Mouse (Mus musculus) lung, embryonic 16.5 days (tissue): ENCODE measurements at regions not wholly inside any gene's neighbourhood (a gene's known extent, or its start where the extent isn't known, plus 50 kb on each side); places are given as distances from the start of the nearest gene placed in this dataset.
A peak's percentile ranks its signal among the peaks of the same experiment; 100 is the strongest.

Source experiments
- ATAC-seq: fragments of 200-750 bp; cut with Nextera tagmentation; 2 replicates; pipeline ENCODE4 v1.8.0; 2017; ENCODE audit warnings: low read depth, mild to moderate bottlenecking, moderate library complexity
- H3K27ac ChIP-seq: fragments of 300-500 bp; sonication (generic); 2 replicates; pipeline ENCODE4 v1.5.1; 2014; ENCODE audit warnings: mild to moderate bottlenecking, control low read depth, low read length
- H3K27me3 ChIP-seq: fragments of 300-500 bp; sonication (generic); 2 replicates; pipeline ENCODE4 v1.6.1; 2014; ENCODE audit warnings: low read depth, low read length, mixed read lengths; ENCODE audit not compliant: control insufficient read depth, insufficient read depth
- H3K36me3 ChIP-seq: fragments of 300-500 bp; sonication (generic); 2 replicates; pipeline ENCODE4 v1.6.1; 2014; ENCODE audit warnings: low read length; ENCODE audit not compliant: control insufficient read depth, insufficient read depth
- H3K4me1 ChIP-seq: fragments of 300-500 bp; sonication (generic); replicated peaks from 2 replicates; pipeline ENCODE4 v1.6.1; 2014; ENCODE audit warnings: low read length, mixed read lengths; ENCODE audit not compliant: control insufficient read depth, insufficient read depth
- H3K4me2 ChIP-seq: fragments of 300-500 bp; sonication (generic); 2 replicates; pipeline ENCODE4 v1.6.1; 2014; ENCODE audit warnings: low read depth, low read length, control low read depth
- H3K4me3 ChIP-seq: fragments of 300-500 bp; sonication (generic); 2 replicates; pipeline ENCODE4 v1.5.1; 2014; ENCODE audit warnings: mild to moderate bottlenecking, low read length, control low read depth
- H3K9ac ChIP-seq: fragments of 300-500 bp; sonication (generic); 2 replicates; pipeline ENCODE4 v1.6.1; 2014; ENCODE audit warnings: low read length, control low read depth
- H3K9me3 ChIP-seq: fragments of 300-500 bp; sonication (generic); 2 replicates; pipeline ENCODE4 v1.6.1; 2016; ENCODE audit warnings: low read length; ENCODE audit not compliant: control insufficient read depth
- WGBS: fragments of 180-500 bp; shearing (Covaris S2); extraction: QIAGEN DNeasy Blood & Tissue Kit; methylation state at CpG from one replicate; pipeline ENCODE4 v1.1.7; 2014; 5-methylcytosine and 5-hydroxymethylcytosine counted together

DNA sequence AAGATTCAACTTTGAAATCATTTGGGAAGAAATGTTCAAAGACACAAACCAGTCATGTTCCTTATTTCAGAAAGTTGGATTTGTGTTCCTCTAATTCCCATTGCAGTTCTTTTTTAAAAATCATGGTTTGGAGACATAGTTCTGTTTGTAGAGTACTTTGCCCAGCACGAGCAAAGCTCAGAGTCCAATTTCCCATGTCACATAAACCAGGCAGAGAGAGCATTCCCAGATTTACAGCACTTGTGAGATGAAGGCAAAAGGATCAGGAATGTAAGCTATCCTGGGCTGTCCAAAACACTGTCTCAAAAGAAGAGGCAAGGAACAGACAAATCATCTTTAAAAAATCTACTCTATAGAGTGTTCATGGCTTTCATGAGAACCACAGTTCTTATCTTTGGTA, 303.3 kb upstream of the Robo2 start:
- Histone ChIP-seq H3K27me3 (no peaks in the 10 kb centered on the region), H3K4me2 (no peak overlapping the region), H3K36me3 (no peaks in the 10 kb centered on the region), H3K4me3 (no peak overlapping the region), H3K4me1 (no peaks in the 10 kb centered on the region), H3K9me3 (no peaks in the 10 kb centered on the region), H3K27ac (no peak overlapping the region), H3K9ac (no peak overlapping the region)
- 55% methylated on average over 1 of the region's 1 CpGs for WGBS
- no peak for ATAC-seq

DNA sequence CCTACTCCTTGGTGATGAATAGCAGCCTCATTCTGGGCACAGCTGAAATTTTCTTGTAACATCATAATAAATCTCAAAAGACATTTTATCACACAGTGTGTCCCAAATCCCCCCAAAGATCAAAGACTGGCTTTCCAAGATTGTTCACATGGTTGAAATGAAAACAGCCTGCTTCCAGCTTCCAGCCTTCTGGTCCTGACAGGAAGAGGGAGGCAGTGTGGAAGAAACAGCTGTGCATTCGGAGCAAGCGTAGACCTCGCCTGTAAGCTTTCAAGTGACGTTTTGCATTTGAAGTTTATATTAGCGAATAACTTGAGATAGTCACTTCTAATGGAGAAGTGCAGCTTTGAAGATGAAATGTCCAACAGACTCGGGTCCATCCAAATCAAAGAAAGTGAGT, 300.9 kb upstream of the Robo2 start:
- H3K36me3 ChIP-seq, result no peaks in the 10 kb centered on the region
- H3K9ac ChIP-seq, result no peak overlapping the region
- H3K4me1 ChIP-seq, result no peaks in the 10 kb centered on the region
- no peaks in the 10 kb centered on the region for H3K9me3 ChIP-seq
- no peaks in the 10 kb centered on the region for H3K27me3 ChIP-seq
- no peak overlapping the region for H3K4me3 ChIP-seq
- peak; percentile 76 for ATAC-seq
- no peak overlapping the region for H3K27ac ChIP-seq
- 24% methylated on average over 6 of the region's 6 CpGs for WGBS
- H3K4me2 ChIP-seq, result no peak overlapping the region

DNA sequence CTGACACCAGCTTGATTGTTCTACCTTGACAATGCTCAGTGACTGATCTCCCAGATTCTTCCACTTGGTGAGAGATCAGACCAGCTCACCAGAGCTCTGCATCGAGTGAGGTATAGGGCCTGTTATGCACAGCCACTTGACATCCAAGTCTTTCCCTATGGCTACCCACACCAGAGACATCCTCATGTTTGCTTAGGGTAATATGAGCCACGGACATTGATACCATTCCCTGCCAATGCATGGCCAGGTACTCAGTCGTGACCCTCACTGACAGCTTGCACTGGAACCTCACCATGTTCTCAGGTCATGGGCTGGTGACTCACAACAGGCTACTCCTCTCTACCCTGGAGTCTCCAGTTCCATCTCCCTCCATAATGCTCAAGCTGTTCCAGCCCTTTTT, 290.4 kb upstream of the Robo2 start:
- H3K4me1 ChIP-seq, result no peaks in the 10 kb centered on the region
- no peak overlapping the region for H3K27ac ChIP-seq
- ATAC-seq, result no peak
- H3K27me3 ChIP-seq, result no peaks in the 10 kb centered on the region
- 63% methylated on average over 3 of the region's 3 CpGs for WGBS
- no peaks in the 10 kb centered on the region for H3K36me3 ChIP-seq
- no peaks in the 10 kb centered on the region for H3K9me3 ChIP-seq
- H3K4me3 ChIP-seq, result no peak overlapping the region
- H3K4me2 ChIP-seq, result no peak overlapping the region
- no peak overlapping the region for H3K9ac ChIP-seq

DNA sequence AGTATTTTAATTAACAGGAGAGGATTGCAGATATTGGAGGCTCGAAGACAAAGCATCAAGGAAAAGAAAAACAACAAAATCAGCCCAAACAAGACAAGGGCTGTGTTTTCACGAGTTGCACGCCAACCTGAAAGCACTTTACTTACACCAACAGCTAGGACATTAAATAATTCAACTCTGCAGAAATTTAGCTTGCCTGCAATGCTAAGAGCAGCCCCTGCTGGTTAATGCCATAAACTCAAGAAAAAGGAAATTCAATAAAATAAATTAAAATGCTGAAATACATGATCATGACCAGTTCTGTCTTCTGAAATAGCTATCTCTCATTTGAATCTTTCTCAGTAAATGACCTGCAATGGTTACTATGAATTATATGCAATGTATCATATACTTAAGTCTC, 271.7 kb upstream of the Robo2 start:
- H3K4me3 ChIP-seq, result no peak overlapping the region
- no peak for ATAC-seq
- no peak overlapping the region for H3K4me2 ChIP-seq
- no peaks in the 10 kb centered on the region for H3K27me3 ChIP-seq
- H3K27ac ChIP-seq, result no peak overlapping the region
- H3K9me3 ChIP-seq, result no peaks in the 10 kb centered on the region
- no peaks in the 10 kb centered on the region for H3K4me1 ChIP-seq
- 19% methylated on average over 3 of the region's 3 CpGs for WGBS
- no peaks in the 10 kb centered on the region for H3K36me3 ChIP-seq
- H3K9ac ChIP-seq, result no peak overlapping the region

DNA sequence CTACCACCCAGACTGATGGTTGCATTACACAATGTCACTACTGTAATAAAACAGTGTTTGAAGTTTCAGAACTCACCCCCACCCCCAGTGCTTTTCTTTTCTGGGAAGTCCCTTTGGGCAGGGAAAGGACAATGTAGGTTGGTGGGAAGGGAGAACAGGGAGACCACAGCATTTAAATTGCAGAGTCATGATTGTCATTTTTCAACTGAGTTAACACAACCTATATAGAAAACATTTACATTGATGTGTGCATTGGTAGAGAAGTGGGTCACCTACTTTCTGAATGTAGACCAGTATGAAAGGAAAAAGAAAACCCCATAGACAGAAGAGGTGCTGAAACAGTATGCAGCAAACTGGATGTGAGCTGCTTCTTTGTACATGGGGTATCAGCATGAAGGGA, 264.0 kb upstream of the Robo2 start:
- no peak for ATAC-seq
- no peak overlapping the region for H3K27ac ChIP-seq
- no peaks in the 10 kb centered on the region for H3K36me3 ChIP-seq
- H3K9ac ChIP-seq, result no peak overlapping the region
- no peaks in the 10 kb centered on the region for H3K4me1 ChIP-seq
- no peak overlapping the region for H3K4me3 ChIP-seq
- H3K4me2 ChIP-seq, result no peak overlapping the region
- H3K9me3 ChIP-seq, result no peaks in the 10 kb centered on the region
- H3K27me3 ChIP-seq, result no peaks in the 10 kb centered on the region

DNA sequence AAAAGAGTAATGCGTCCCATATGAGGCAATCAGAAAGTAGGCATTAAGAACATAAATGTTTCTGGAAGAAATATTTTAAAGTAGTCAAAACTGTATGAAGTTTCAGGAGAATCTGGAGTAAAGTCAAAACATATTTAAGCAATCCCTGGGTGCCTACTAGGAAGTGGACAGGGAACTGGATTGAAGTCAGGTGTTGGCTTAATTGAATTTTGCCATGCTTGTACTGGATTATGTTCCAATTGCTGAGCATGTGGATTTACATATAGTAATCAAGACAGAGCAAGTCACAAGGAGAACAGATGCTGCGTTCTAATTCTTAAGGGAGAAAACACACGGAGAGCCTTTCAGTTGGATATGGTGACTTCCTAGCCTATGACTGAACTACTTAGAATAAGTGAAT, 259.8 kb upstream of the Robo2 start:
- H3K4me2 ChIP-seq, result no peak overlapping the region
- H3K9me3 ChIP-seq, result no peaks in the 10 kb centered on the region
- no peak for ATAC-seq
- H3K27ac ChIP-seq, result no peak overlapping the region
- WGBS, result 89% methylated on average over 3 of the region's 3 CpGs
- no peaks in the 10 kb centered on the region for H3K27me3 ChIP-seq
- H3K9ac ChIP-seq, result no peak overlapping the region
- H3K36me3 ChIP-seq, result no peaks in the 10 kb centered on the region
- no peaks in the 10 kb centered on the region for H3K4me1 ChIP-seq
- H3K4me3 ChIP-seq, result no peak overlapping the region

DNA sequence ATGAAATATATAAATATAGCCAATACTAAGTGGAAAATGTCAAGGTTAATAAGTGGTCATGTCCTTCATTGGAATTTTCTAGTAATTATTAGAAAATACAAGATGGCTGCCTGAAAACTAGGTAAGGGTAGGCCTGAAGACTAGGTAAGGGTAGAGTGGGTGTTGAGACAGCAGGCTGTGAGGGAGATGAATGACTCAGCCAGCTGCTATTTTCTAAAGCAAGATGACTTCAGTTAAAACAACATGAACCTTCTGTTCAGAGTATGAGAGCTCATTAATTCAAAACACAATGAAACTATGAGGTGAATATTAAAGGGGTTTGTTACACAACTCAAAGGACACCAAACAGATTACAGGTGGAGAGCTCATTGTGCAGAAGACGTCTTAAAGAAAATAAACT, 252.7 kb upstream of the Robo2 start:
- Histone ChIP-seq H3K4me3 (no peak overlapping the region), H3K36me3 (no peaks in the 10 kb centered on the region), H3K9ac (no peak overlapping the region), H3K4me1 (no peaks in the 10 kb centered on the region), H3K27ac (no peak overlapping the region), H3K9me3 (no peaks in the 10 kb centered on the region), H3K4me2 (no peak overlapping the region), H3K27me3 (no peaks in the 10 kb centered on the region)
- ATAC-seq, result no peak
- 51% methylated on average over 1 of the region's 1 CpGs for WGBS

DNA sequence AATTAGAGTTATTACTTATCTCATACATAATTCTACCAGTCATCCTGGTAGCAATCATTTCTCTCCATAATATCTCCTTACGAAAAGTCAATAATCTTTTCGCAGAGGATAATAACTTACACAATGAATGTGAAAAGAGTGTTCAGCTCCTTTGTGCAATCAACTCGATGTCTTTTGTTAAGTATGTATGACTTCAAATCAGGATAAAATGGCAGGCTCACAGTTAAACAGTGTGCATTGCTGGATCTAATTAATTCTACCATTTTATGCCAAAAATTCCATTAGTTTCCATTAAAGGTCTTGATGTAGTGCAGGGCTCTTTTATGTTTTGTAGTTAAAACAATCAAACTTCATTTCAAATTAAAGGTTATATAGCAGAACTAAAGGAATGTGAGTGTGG, 239.6 kb upstream of the Robo2 start:
- H3K4me1 ChIP-seq, result no peaks in the 10 kb centered on the region
- no peak overlapping the region for H3K9ac ChIP-seq
- H3K27me3 ChIP-seq, result no peaks in the 10 kb centered on the region
- no peaks in the 10 kb centered on the region for H3K36me3 ChIP-seq
- 76% methylated on average over 3 of the region's 3 CpGs for WGBS
- H3K27ac ChIP-seq, result no peak overlapping the region
- no peak for ATAC-seq
- no peak overlapping the region for H3K4me3 ChIP-seq
- no peaks in the 10 kb centered on the region for H3K9me3 ChIP-seq
- H3K4me2 ChIP-seq, result no peak overlapping the region

DNA sequence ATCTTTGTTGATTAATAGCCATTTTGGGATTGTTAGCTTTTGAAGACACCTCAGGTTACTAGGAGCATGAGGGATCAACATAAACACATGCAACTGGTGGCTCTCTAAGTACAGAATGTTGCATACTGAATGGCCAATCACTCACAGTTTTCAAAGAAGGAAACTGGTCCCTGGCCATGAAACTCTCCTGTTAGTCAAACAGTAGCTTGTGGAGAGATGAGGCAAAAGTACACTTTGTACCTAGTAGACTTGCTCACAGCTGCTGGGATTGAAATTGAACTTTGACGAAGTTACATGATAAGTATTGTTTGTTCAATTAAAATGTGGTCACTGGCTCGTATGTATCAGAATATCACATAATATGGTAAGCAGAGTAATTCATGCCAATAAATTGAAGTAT, 237.6 kb upstream of the Robo2 start:
- Histone ChIP-seq H3K4me2 (no peak overlapping the region), H3K36me3 (no peaks in the 10 kb centered on the region), H3K9me3 (no peaks in the 10 kb centered on the region), H3K27ac (no peak overlapping the region), H3K4me1 (no peaks in the 10 kb centered on the region), H3K4me3 (no peak overlapping the region), H3K27me3 (no peaks in the 10 kb centered on the region), H3K9ac (no peak overlapping the region)
- no peak for ATAC-seq
- 75% methylated on average over 2 of the region's 2 CpGs for WGBS

DNA sequence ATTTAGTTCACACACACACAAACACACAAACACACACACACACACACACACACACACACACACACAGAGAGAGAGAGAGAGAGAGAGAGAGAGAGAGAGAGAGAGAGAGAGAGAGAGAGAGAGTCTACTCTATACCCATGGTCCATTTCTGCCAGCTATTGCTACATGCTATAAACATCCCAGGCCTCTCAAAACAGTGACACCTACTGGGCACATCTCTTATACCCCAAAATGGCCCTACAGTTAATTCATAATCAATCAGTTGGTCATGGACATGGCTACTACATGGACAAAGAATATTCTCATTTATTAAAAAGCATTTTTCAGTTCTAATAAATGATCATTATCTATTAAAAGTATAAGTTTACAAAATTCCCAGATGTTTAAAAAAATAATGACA, 236.8 kb upstream of the Robo2 start:
- H3K36me3 ChIP-seq, result no peaks in the 10 kb centered on the region
- H3K27ac ChIP-seq, result no peak overlapping the region
- no peak overlapping the region for H3K4me3 ChIP-seq
- no peak for ATAC-seq
- no peak overlapping the region for H3K4me2 ChIP-seq
- H3K9ac ChIP-seq, result no peak overlapping the region
- H3K9me3 ChIP-seq, result no peaks in the 10 kb centered on the region
- no peaks in the 10 kb centered on the region for H3K4me1 ChIP-seq
- H3K27me3 ChIP-seq, result no peaks in the 10 kb centered on the region
